ENCODE assay signal across 8 mouse cellular contexts in the genomic region with DNA sequence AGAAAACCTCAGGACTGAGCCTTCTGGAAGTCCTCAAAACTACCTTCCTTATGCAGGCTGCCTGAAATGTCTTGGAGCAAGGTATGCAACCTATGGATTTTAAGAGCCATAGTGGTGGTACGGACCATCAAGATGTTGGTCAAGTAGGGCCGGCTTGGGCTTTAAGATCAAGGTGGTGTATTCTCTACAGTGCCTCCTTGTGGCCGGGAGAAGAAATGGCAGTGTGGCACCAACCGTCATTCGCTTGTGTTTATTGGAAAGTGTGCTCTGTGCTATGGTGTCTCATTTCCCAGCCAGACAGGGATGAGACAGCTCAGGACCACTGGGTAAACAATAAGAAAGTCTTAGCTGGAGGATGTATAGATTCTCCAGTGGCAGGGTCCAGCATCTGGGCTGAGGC.
DNase-seq lines count a peak whose midpoint lies in the region; ATAC-seq lines count a peak whose summit lies in the region.
"Had no signal": no experiment of that assay in that cellular context is flagged by ENCODE, and none has a peak within 500 bp of the region (broad histone marks: within the 10 kb centered on the region; RNA-seq: fewer than 3 reads in every experiment).

No protein-coding gene starts in this region.

- ATAC-seq in megakaryocyte progenitor cell, adult 5-6 weeks (replicated peaks; ENCODE audit: poor library complexity): peak; percentile 44; the same call in 1 of the 2 replicates
- ATAC-seq: forebrain, embryonic 14.5 days had no signal

- DNase-seq in kidney, adult 18-20 months: peak; percentile 6
- no peak for DNase-seq in kidney, postnatal 25 days
- DNase-seq in retina, embryonic 14.5 days (ENCODE audit: low spot score): peak; percentile 38
- no peak for DNase-seq in retina, postnatal 1 day
- peak; percentile 26 for DNase-seq in NIH3T3 (ENCODE audit: low read depth)
- DNase-seq in cerebellum, postnatal 10 days: no peak

Comparison
In these comparisons a context has a peak if more than half of its experiments do, and no peak if none do; other contexts are left out.
1. DNase-seq: peak in kidney, adult 18-20 months (single experiment), retina, embryonic 14.5 days (single experiment) and NIH3T3 (single experiment); none in kidney, postnatal 25 days (0 of 2), retina, postnatal 1 day (single experiment) and cerebellum, postnatal 10 days (0 of 2).